Mouse (Mus musculus) adrenal gland, adult (tissue): ENCODE measurements around the gene Pcbp4.
"Not testable (repeated sequence)": the region's sequence is repeated elsewhere in the genome, so short reads cannot be mapped to it uniquely, and the experiment has no call there.

ENCODE experiments used
- DNase-seq, 2 experiments: peaks; one replicate each; pipeline ENCODE4 v3.0.0; 2022 to 2023; ENCODE audit warnings: low spot score in 1 of 2; ENCODE audit not compliant: inconsistent age in 2 of 2

Pcbp4 gene

GRCm38 (mm10) chr9:106478101-106478500, 25.0 kb downstream of the Pcbp4 start:
- DNase-seq = peak in 1 of 2 experiments; percentile 7

GRCm38 (mm10) chr9:106480541-106480940, 27.4 kb downstream of the Pcbp4 start:
- peak in 1 of 2 experiments; percentile 30 for DNase-seq

- DNase-seq = peak in 1 of 2 experiments; percentile 18
These were observed 28.0 kb downstream of the Pcbp4 start for GRCm38 (mm10) chr9:106481075-106481474.

- DNase-seq = no peak
These were observed 28.6 kb downstream of the Pcbp4 start for GRCm38 (mm10) chr9:106481676-106482075.

GRCm38 (mm10) chr9:106482578-106483115, 29.6 kb downstream of the Pcbp4 start:
- DNase-seq = no peak

- no peak for DNase-seq
These were observed 30.0 kb downstream of the Pcbp4 start for GRCm38 (mm10) chr9:106483136-106483535.

- peak in 1 of 2 experiments; percentile 16 for DNase-seq
These were observed 30.5 kb downstream of the Pcbp4 start for GRCm38 (mm10) chr9:106483606-106484005.

GRCm38 (mm10) chr9:106485076-106485475, 32.0 kb downstream of the Pcbp4 start:
- no peak for DNase-seq

- not testable (repeated sequence) for DNase-seq
These were observed 34.5 kb downstream of the Pcbp4 start for GRCm38 (mm10) chr9:106487602-106488001.

GRCm38 (mm10) chr9:106499667-106500066, 46.6 kb downstream of the Pcbp4 start, which contains the start of gene Iqcf1:
Gene Iqcf1 (plus strand): TSS chr9:106499967.
- DNase-seq = peak in 1 of 2 experiments; percentile 34

- DNase-seq = no peak
These were observed 48.8 kb downstream of the Pcbp4 start for GRCm38 (mm10) chr9:106501846-106502245.

GRCm38 (mm10) chr9:106504246-106504645, 51.2 kb downstream of the Pcbp4 start:
- DNase-seq = no peak

- no peak for DNase-seq
These were observed 56.3 kb downstream of the Pcbp4 start for GRCm38 (mm10) chr9:106509356-106509755.

- no peak for DNase-seq
These were observed 59.8 kb downstream of the Pcbp4 start for GRCm38 (mm10) chr9:106512729-106513450.

GRCm38 (mm10) chr9:106513566-106513965, 60.5 kb downstream of the Pcbp4 start:
- DNase-seq = no peak
